Mouse (Mus musculus) left cerebral cortex, adult 9 months (tissue): ENCODE measurements around the gene Terf2ip.

Source experiments
- DNase-seq, 2 experiments: peaks; one replicate each; pipeline ENCODE4 v3.0.0; 2022; ENCODE audit warnings: low spot score in 2 of 2

The Terf2ip gene

GRCm38 (mm10) chr8:112009558-112009957 lies 1.6 kb upstream of the Terf2ip start:
- DNase-seq, result no peak

GRCm38 (mm10) chr8:112011816-112012242 lies 631 bp downstream of the Terf2ip start:
- peak in 1 of 2 experiments; percentile 19 for DNase-seq

- DNase-seq, result no peak
These were observed 3.7 kb downstream of the Terf2ip start, which contains the start of gene Gm6793 for GRCm38 (mm10) chr8:112014936-112015335. TSS of gene Gm6793 (minus strand) at chr8:112015036.

- DNase-seq, result no peak
These were observed 18.3 kb downstream of the Terf2ip start for GRCm38 (mm10) chr8:112029455-112029854.

GRCm38 (mm10) chr8:112030663-112031062 lies 19.5 kb downstream of the Terf2ip start:
- no peak for DNase-seq

- no peak for DNase-seq
These were observed 21.9 kb downstream of the Terf2ip start for GRCm38 (mm10) chr8:112033071-112033470.

GRCm38 (mm10) chr8:112034603-112035002 lies 23.4 kb downstream of the Terf2ip start:
- DNase-seq, result peak in 1 of 2 experiments; percentile 17

GRCm38 (mm10) chr8:112037521-112037920 lies 26.3 kb downstream of the Terf2ip start:
- no peak for DNase-seq

GRCm38 (mm10) chr8:112045182-112045581 lies 34.0 kb downstream of the Terf2ip start:
- no peak for DNase-seq

- DNase-seq, result peak; percentile 36 to 90
These were observed 34.7 kb downstream of the Terf2ip start for GRCm38 (mm10) chr8:112045896-112046295.

- no peak for DNase-seq
These were observed 37.1 kb downstream of the Terf2ip start for GRCm38 (mm10) chr8:112048293-112048692.

GRCm38 (mm10) chr8:112049984-112050383 lies 38.8 kb downstream of the Terf2ip start:
- DNase-seq, result no peak

GRCm38 (mm10) chr8:112051537-112051936 lies 40.3 kb downstream of the Terf2ip start:
- DNase-seq, result no peak

- no peak for DNase-seq
These were observed 43.3 kb downstream of the Terf2ip start for GRCm38 (mm10) chr8:112054456-112054855.

- DNase-seq, result peak in 1 of 2 experiments; percentile 70
These were observed 50.2 kb downstream of the Terf2ip start for GRCm38 (mm10) chr8:112061372-112061771.
